Mouse (Mus musculus): ENCODE measurements around the gene Majin. TPM values are rescaled to one million over a fixed set of nuclear protein-coding genes. Genes with fewer than 3 reads are reported as not detected.

Gene Majin
- total RNA-seq, 2 experiments from 2014 or later: not detected

DNA sequence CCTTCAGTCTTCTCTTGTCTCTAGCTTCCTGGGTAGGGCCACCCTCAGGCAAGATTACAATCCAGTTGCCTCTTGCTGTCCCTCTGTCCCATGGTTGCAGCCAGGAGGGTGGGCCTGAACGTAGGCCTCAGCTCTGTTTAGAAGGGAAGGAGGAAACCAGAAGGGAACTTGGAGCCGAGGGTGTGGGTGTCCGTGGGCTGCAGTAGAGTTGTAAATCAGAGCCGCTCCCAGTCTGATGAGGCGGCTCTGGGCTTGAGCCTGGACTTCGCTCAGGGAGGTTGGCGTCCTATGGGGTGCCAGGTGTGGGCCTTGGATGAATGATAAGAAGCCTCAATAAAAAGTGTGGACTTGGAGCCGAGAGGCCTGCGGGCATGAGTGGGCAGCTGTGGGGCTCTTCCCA lies 80.0 kb downstream of the Majin start:
- no peak for DNase-seq

DNA sequence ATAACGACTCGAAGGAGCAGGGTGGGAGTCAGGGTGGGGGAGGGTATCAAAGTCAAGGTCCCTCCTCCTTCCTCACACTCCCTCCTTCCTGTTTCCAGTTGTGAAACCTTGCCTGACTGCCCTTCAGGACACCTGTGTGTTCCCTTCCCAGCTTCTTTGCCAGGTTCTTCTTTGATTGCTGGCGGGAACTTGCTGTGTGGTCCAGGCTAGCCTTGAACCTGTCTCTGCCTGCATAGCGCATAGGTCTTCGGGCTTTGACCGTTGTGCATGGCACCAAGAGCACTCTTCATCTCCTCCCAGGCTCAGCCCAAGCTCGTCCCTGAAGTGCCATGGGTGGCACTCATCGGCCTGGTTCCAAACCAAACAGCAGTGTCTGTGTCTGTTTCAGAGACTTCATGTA lies 80.8 kb downstream of the Majin start:
- no peak for DNase-seq

DNA sequence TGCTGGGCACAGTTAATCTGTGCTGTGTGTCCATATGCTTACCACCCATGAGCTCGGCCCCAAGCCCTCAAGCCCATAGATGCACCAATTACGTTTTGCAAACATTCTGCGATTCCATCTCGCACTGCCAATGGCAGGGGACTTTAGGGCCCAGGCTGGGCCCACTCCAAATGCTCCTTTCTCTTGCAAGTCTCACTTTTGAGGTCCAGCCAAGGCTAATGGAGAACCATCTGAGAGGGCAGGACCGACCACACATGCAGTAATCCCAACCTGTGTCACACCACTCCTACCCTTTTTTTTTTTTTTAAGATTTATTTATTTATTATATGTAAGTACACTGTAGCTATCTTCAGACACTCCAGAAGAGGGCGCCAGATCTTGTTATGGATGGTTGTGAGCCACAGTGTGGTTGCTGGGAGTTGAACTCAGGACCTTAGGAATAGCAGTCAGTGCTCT lies 81.6 kb downstream of the Majin start:
- no peak for DNase-seq

DNA sequence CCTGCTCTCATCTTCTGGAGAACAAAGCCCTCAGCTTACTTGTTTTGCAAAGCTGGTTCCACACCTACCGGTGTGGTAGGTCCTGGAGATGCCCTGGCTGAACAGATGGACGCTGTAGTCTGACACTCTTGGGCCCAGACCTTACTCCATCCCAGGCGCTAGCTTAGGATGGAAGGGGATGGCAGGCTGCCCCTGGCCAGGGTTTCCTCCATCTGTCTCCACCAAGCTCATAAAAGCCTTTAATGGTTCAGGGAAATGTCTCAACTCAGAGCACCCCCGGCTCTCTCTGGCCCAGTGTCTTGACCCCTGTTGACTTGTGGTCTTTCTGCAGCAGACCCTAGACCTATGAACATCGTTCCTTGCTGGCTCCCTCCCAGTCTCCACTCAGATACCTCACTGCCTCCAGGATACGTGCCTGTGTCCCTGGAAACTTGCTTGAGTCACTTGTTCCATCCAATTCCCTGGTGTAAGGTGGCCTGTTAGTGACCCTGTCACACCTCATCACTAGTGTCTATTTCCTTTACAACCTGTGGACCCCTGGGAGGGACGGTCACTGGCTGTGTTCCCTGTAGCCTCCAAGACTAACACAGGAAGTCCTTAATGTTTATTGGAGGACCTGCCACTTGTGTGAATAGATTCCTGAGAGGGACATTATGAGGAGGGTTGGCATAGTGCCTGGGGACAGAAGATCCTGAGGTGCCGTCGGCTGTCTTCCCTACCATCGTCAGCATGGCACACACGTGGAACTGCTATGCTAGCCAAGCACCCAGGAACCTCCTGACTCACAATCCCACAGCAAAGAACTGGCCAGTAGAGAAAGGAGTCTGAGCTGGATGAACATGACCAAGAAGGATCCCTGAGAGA lies 83.3 kb downstream of the Majin start:
- peak; percentile 40 for DNase-seq

GRCm38 (mm10) chr19:6268170-6268528 lies 84.0 kb downstream of the Majin start:
- DNase-seq: peak; percentile 93

- no peak for DNase-seq
Measured at GRCm38 (mm10) chr19:6268670-6269132, 84.5 kb downstream of the Majin start.

GRCm38 (mm10) chr19:6269798-6270475 lies 85.7 kb downstream of the Majin start:
- no peak for DNase-seq

DNA sequence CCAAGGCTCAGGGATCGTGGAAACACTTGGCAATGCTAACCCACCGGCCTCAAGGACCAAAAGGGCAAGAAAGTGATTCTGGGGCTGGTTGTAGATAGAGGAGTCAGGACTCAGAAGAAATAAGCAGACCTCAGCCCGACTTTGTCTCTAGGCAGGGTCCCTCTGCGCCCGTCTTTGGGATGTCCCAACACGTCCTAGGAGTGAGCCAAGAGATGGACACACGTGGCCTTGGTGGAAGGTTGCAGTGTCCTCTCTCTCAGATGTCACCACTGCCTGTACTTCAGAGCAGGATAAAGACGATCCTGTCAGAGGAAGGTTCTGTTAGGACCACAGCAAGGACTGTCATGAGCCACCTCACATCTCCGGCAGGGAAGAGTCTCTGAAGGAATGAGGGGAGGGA lies 86.5 kb downstream of the Majin start:
- DNase-seq: no peak

GRCm38 (mm10) chr19:6271206-6271605 lies 87.0 kb downstream of the Majin start:
- DNase-seq: no peak

GRCm38 (mm10) chr19:6272053-6272452 lies 87.9 kb downstream of the Majin start:
- DNase-seq: no peak

DNA sequence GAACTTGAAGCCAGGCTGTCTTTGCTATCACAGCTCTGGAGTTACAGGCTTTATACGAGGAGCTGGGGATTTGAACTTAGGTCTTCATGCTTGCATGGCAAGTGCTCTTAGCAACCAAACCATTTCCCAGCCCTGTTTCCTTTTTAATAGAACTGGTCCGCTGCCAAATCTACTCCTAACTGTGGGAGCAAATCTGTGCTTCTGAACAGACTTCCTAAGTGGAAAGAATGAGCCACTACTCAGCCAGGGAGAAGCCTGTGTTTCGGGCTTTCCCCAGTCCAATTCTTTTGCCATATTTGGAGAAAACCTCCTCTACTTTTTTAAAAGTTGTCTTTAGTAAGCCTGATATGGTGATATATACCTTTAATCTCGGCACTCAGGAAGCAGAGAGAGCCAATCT lies 88.5 kb downstream of the Majin start:
- peak; percentile 51 for DNase-seq

DNA sequence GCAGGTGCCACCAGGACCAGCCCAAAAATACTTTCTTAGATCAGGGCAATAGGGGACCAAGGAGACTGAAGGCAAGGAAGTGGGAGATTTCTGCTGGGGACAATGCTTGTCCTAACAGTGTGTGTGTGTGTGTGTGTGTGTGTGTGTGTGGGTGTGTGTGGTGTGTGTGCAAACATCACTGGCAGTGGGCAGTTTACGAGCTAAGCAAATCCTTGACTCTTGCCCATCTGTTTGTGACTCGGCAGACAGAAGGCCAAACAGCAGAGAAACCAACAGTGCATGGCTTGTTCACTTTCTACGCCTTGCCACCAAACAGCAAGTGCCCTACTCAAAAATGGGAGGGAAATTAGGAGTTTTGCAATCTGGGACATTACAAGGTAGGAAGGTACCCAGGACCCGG lies 89.4 kb downstream of the Majin start:
- no peak for DNase-seq

Small RNA genes within 50 kb of the gene (microRNA-seq; reads per million reads assigned to microRNA genes)
- gene Mir192: 18.6 to 23.8 reads per million in 2 experiments
- 20.0 to 43.2 reads per million in 2 experiments for gene Mir194-2

Other genes with a start within 250 kb of the Majin start
- gene Pola2, start 220.2 kb upstream of the Majin start, total RNA-seq (2021): 10 to 100 TPM; 32.9 to 37.1 TPM
- gene Slc22a20, start 198.2 kb upstream of the Majin start, total RNA-seq (2021): not detected
- gene Capn1, start 168.5 kb upstream of the Majin start, total RNA-seq (2021): 10 to 100 TPM; 27.4 to 29.1 TPM
- 10 to 100 TPM; 16.2 to 16.4 TPM for gene Syvn1, start 137.8 kb upstream of the Majin start, total RNA-seq (2021)
- gene Mrpl49, start 126.6 kb upstream of the Majin start, total RNA-seq (2021): 10 to 100 TPM; 37.8 to 41.7 TPM
- 100 to 1,000 TPM; 802 to 870 TPM for gene Fau, start 126.5 kb upstream of the Majin start, total RNA-seq (2021)
- 10 to 100 TPM; 16.2 to 16.7 TPM for gene Znhit2, start 123.2 kb upstream of the Majin start, total RNA-seq (2021)
- gene Tm7sf2, start 116.0 kb upstream of the Majin start, total RNA-seq (2021): 1 to 10 TPM; 5.0 to 5.9 TPM
- 10 to 100 TPM; 38.0 to 40.0 TPM for gene Vps51, start 107.2 kb upstream of the Majin start, total RNA-seq (2021)
- not detected for gene Tmem262, start 104.4 kb upstream of the Majin start, total RNA-seq (2021)
- under 1 TPM in 1 of 2 experiments, not detected in 1; 0.41 TPM for gene Gm28374, start 102.1 kb upstream of the Majin start, total RNA-seq (2021)
- gene Zfpl1, start 99.4 kb upstream of the Majin start, total RNA-seq (2021): 10 to 100 TPM; 25.8 to 28.3 TPM
- gene Cdca5, start 99.4 kb upstream of the Majin start, total RNA-seq (2021): 10 to 100 TPM; 12.8 to 14.8 TPM
- under 1 TPM; 0.60 to 0.68 TPM for gene AC131692.1, start 90.0 kb upstream of the Majin start, total RNA-seq (2021)
- gene Naaladl1, start 78.6 kb upstream of the Majin start, total RNA-seq (2021): under 1 TPM; 0.50 to 0.52 TPM
- 10 to 100 TPM; 17.4 to 17.6 TPM for gene Sac3d1, start 65.7 kb upstream of the Majin start, total RNA-seq (2021)
- 10 to 100 TPM; 13.4 to 13.7 TPM for gene Snx15, start 56.1 kb upstream of the Majin start, total RNA-seq (2021)
- gene Batf2, start 43.4 kb upstream of the Majin start, total RNA-seq (2021): under 1 TPM; 0.21 to 0.38 TPM
- 10 to 100 TPM; 62.3 to 62.8 TPM for gene Arl2, start 42.8 kb upstream of the Majin start, total RNA-seq (2021)
- gene Gpha2, start 42.0 kb downstream of the Majin start, total RNA-seq (2021): not detected
- 10 to 100 TPM; 30.1 to 30.2 TPM for gene Ppp2r5b, start 51.5 kb downstream of the Majin start, total RNA-seq (2021)
- 10 to 100 TPM; 15.9 to 16.2 TPM for gene Atg2a, start 57.3 kb downstream of the Majin start, total RNA-seq (2021)
- 100 to 1,000 TPM in 1 of 2 experiments, 10 to 100 TPM in 1; 97.8 to 114 TPM for gene Ehd1, start 92.3 kb downstream of the Majin start, total RNA-seq (2021)
- 1 to 10 TPM; 8.2 to 10.0 TPM for gene Cdc42bpg, start 122.1 kb downstream of the Majin start, total RNA-seq (2021)
- 10 to 100 TPM; 16.6 to 18.5 TPM for gene Men1, start 150.6 kb downstream of the Majin start, total RNA-seq (2021)
- gene Map4k2, start 156.7 kb downstream of the Majin start, total RNA-seq (2021): 10 to 100 TPM; 37.5 to 42.8 TPM
- gene Sf1, start 179.3 kb downstream of the Majin start, total RNA-seq (2021): 100 to 1,000 TPM; 181 to 188 TPM
- gene Pygm, start 200.0 kb downstream of the Majin start, total RNA-seq (2021): 100 to 1,000 TPM; 455 to 466 TPM
- gene Rasgrp2, start 215.0 kb downstream of the Majin start, total RNA-seq (2021): 10 to 100 TPM; 42.6 to 45.1 TPM
- 1 to 10 TPM; 3.5 to 3.7 TPM for gene Nrxn2, start 234.3 kb downstream of the Majin start, total RNA-seq (2021)

Data from heart, postnatal 4 days (tissue).